Mouse (Mus musculus): ENCODE measurements around the gene Mgat4b. TPM values are rescaled to one million over a fixed set of nuclear protein-coding genes. Genes with fewer than 3 reads are reported as not detected.
"Not testable (repeated sequence)": the region's sequence is repeated elsewhere in the genome, so short reads cannot be mapped to it uniquely, and the experiment has no call there.

Gene Mgat4b
- polyA plus RNA-seq (2014; fragmentation: Nextera tagmentation; extraction: Ambion mirVana): 13.4 and 18.7 TPM in 2 replicates

DNA sequence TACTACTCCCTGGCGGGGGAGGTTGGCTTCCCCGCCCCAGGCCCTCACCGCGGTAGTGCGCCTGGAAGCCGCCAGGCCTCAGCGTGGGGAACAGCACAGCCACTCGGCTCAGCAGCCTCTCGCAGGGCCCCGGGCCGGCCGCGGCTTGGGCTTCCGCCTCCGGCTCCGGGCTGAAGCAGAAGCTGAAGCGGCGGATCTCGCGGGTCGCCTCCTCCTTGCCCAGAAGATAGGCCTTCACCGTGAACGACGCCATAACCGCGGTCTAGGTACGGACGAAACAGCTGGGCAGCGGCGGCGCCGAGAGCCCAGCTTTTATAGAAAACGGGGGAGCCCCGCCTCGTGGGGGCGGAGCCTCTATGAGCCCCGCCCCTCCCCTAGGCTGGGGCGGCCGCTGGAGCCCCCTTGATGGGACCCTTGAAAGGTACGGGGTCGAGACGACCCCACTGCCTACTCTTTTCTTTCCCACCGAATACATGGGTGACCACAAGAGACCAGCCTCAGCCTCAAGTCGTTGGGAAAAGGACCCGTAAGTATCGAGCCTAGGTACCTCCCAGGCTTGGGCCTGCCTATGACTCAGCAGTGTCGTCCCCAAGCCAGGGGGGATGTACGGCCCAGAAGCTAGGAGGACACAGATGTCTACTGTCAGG, at the start of gene Mgat4b, which contains the start of gene Sqstm1:
TSS of gene Mgat4b (plus strand) at position 386 of the 647 bp plus-strand sequence.
TSS of gene Sqstm1 (minus strand) at position 323 of the 647 bp plus-strand sequence.
- Histone ChIP-seq H3K4me1 (ENCODE audit: control insufficient read depth, insufficient read depth, low read length) (peaks cover 11% of the 10 kb centered on the region), H3K27me3 (ENCODE audit: control insufficient read depth, insufficient read depth, low read length) (no peaks in the 10 kb centered on the region), H3K9ac (ENCODE audit: low read length) (peak within 1 kb of the TSS; percentile 71), H3K36me3 (ENCODE audit: control insufficient read depth, insufficient read depth, low read length) (peaks cover 6% of the 10 kb centered on the region; the same call in 1 of the 2 replicates), H3K27ac (ENCODE audit: low read depth, low read length) (peak within 1 kb of the TSS; percentile 71), H3K9me3 (ENCODE audit: control insufficient read depth, low read length) (no peaks in the 10 kb centered on the region), H3K4me3 (ENCODE audit: low read depth, low read length) (peak within 1 kb of the TSS; percentile 50), H3K4me2 (peak within 1 kb of the TSS; percentile 61)
- DNase-seq (ENCODE audit: low spot score, missing footprints): peak; percentile 99
- WGBS: 1% methylated on average over 48 of the region's 48 CpGs
- peak; percentile 83 for ATAC-seq (ENCODE audit: low FRiP score)

DNA sequence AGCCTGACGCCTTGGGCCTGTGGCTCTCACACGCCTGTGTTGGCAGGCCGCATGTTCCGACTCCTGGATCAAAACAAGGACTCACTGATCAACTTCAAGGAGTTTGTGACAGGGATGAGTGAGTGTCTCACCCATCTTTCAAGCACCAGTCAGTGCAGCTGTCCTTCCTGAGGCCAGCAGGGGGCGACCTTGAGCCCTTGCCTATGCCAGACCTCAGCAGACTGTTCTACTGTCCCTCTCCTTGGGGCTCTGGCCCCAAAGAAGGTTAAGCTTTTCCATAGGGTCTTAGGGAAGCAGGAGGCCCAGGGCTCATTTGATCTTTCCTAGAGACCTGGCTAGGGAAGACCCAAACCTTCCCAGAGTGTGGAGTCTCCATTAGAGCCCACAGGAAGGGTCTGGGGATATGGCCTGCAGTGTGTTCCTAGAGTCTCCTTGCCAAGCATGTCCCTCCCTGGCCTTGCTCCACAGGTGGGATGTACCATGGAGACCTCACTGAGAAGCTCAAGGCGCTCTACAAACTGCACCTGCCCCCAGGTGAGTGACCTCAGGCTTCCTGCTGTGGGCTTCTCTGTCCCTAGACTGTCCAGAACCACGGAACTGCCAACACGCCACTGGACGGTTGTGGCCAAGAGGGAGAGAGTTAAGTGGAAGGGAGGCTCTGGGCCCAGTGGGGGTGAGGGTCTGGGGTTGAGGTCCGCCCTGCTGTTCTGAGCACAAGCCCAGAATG, 48.9 kb upstream of the Mgat4b start:
- Histone ChIP-seq H3K9me3 (ENCODE audit: control insufficient read depth, low read length) (no peaks in the 10 kb centered on the region), H3K4me2 (no peak overlapping the region), H3K4me1 (ENCODE audit: control insufficient read depth, insufficient read depth, low read length) (no peaks in the 10 kb centered on the region), H3K27me3 (ENCODE audit: control insufficient read depth, insufficient read depth, low read length) (no peaks in the 10 kb centered on the region), H3K27ac (ENCODE audit: low read depth, low read length) (no peak overlapping the region), H3K36me3 (ENCODE audit: control insufficient read depth, insufficient read depth, low read length) (peaks cover 14% of the 10 kb centered on the region), H3K9ac (ENCODE audit: low read length) (no peak overlapping the region), H3K4me3 (ENCODE audit: low read depth, low read length) (no peak overlapping the region)
- ATAC-seq (ENCODE audit: low FRiP score) (peak; percentile 65; the same call in 1 of the 2 replicates), DNase-seq (ENCODE audit: low spot score, missing footprints) (peak; percentile 88)
- 64% methylated on average over 10 of the region's 10 CpGs for WGBS

DNA sequence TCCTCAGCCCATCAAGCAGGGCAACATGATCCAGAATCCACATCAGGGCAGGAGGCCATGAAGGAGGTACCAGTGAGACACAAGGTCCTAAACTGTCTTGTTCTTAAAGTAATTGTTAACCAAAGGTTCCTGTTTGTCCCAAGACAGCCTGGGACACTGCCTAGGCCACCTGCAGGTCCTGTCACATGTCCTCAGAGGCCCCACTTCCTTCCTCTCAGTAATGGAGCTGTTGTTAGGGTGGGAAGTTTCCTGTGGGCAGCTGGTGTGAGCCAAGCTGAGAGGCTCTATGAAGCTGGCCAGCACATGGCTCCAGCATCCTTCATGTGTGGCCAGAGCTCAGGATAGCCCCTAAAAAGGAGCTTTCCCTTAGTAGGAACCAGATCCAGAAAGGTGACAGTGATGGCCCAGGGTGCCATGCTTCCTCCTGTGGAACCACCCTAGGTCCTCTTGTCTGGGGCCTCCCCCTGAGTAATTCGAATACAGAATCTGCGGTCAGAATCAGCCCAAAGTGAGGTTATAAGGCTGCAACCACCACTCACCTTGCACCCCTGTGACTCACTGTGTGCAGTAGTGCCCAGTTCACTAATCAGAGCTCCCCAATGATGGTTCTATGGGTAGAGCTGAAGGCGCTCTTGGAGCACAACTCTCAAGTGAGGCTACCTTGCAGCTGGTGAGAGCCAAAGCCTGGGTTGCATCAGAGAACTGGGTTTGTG, 48.2 kb upstream of the Mgat4b start:
- 98% methylated on average over 3 of the region's 3 CpGs for WGBS
- no peak for ATAC-seq (ENCODE audit: low FRiP score)

DNA sequence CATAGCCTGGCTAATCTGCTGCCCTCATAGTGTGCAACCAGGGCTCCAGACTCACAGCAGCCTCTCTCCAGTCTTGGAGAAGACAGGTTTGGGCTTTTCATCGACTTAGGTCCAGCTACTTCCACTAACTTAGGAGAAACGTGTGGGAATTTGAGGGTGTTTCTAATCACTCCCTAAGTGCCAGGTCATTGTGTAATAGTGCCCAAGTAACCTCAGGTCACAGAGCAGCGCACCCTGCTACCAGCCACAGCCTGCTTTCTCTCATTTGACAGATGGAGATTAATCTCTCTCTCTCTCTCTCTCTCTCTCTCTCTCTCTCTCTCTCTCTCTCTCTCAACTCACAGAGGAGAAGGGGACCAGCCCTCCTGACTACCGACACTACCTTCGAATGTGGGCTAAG, 42.3 kb upstream of the Mgat4b start:
- no peak overlapping the region for H3K4me2 ChIP-seq
- H3K4me1 ChIP-seq (ENCODE audit: control insufficient read depth, insufficient read depth, low read length): no peaks in the 10 kb centered on the region
- ATAC-seq (ENCODE audit: low FRiP score) (no peak), DNase-seq (ENCODE audit: low spot score, missing footprints) (no peak)
- no peaks in the 10 kb centered on the region for H3K9me3 ChIP-seq (ENCODE audit: control insufficient read depth, low read length)
- H3K4me3 ChIP-seq (ENCODE audit: low read depth, low read length): no peak overlapping the region
- H3K36me3 ChIP-seq (ENCODE audit: control insufficient read depth, insufficient read depth, low read length): peaks cover 5% of the 10 kb centered on the region
- H3K27ac ChIP-seq (ENCODE audit: low read depth, low read length): no peak overlapping the region
- no peaks in the 10 kb centered on the region for H3K27me3 ChIP-seq (ENCODE audit: control insufficient read depth, insufficient read depth, low read length)
- no peak overlapping the region for H3K9ac ChIP-seq (ENCODE audit: low read length)
- 82% methylated on average over 5 of the region's 5 CpGs for WGBS

More for the DNA sequence above, 48.2 kb upstream of the Mgat4b start:
- Histone ChIP-seq H3K4me1 (ENCODE audit: control insufficient read depth, insufficient read depth, low read length) (no peaks in the 10 kb centered on the region), H3K36me3 (ENCODE audit: control insufficient read depth, insufficient read depth, low read length) (peaks cover 13% of the 10 kb centered on the region), H3K9me3 (ENCODE audit: control insufficient read depth, low read length) (no peaks in the 10 kb centered on the region), H3K4me3 (ENCODE audit: low read depth, low read length) (no peak overlapping the region), H3K27ac (ENCODE audit: low read depth, low read length) (no peak overlapping the region), H3K9ac (ENCODE audit: low read length) (no peak overlapping the region), H3K27me3 (ENCODE audit: control insufficient read depth, insufficient read depth, low read length) (no peaks in the 10 kb centered on the region), H3K4me2 (no peak overlapping the region)
- peak; percentile 41 for DNase-seq (ENCODE audit: low spot score, missing footprints)

- 1% methylated on average over 18 of the region's 19 CpGs for WGBS
- not testable (repeated sequence) for H3K36me3 ChIP-seq (ENCODE audit: control insufficient read depth, insufficient read depth, low read length); DNase-seq (ENCODE audit: low spot score, missing footprints); H3K27ac ChIP-seq (ENCODE audit: low read depth, low read length); H3K9me3 ChIP-seq (ENCODE audit: control insufficient read depth, low read length); H3K27me3 ChIP-seq (ENCODE audit: control insufficient read depth, insufficient read depth, low read length); ATAC-seq (ENCODE audit: low FRiP score); H3K4me1 ChIP-seq (ENCODE audit: control insufficient read depth, insufficient read depth, low read length)
- Histone ChIP-seq H3K4me3 (ENCODE audit: low read depth, low read length) (peak within 1 kb of the TSS; percentile 47), H3K9ac (ENCODE audit: low read length) (peak within 1 kb of the TSS; percentile 73), H3K4me2 (peak within 1 kb of the TSS; percentile 67)
These were observed 36.5 kb upstream of the Mgat4b start, which contains the start of gene Mrnip for GRCm38 (mm10) chr11:50174111-50174729. Gene Mrnip (plus strand): TSS chr11:50174444.

- H3K27ac ChIP-seq (ENCODE audit: low read depth, low read length): no peak overlapping the region
- WGBS: under 1% methylated on average over 27 of the region's 27 CpGs
- peak; percentile 99 for ATAC-seq (ENCODE audit: low FRiP score)
- H3K4me1 ChIP-seq (ENCODE audit: control insufficient read depth, insufficient read depth, low read length): peaks cover 5% of the 10 kb centered on the region
- peak overlapping the region; percentile 47 for H3K4me3 ChIP-seq (ENCODE audit: low read depth, low read length)
- peak overlapping the region; percentile 73 for H3K9ac ChIP-seq (ENCODE audit: low read length)
- DNase-seq (ENCODE audit: low spot score, missing footprints): peak; percentile 99
- peak overlapping the region; percentile 67 for H3K4me2 ChIP-seq
- no peaks in the 10 kb centered on the region; the same call in 1 of the 2 replicates for H3K36me3 ChIP-seq (ENCODE audit: control insufficient read depth, insufficient read depth, low read length)
- no peaks in the 10 kb centered on the region for H3K9me3 ChIP-seq (ENCODE audit: control insufficient read depth, low read length)
- no peaks in the 10 kb centered on the region for H3K27me3 ChIP-seq (ENCODE audit: control insufficient read depth, insufficient read depth, low read length)
These were observed 35.9 kb upstream of the Mgat4b start for GRCm38 (mm10) chr11:50174730-50175187.

DNA sequence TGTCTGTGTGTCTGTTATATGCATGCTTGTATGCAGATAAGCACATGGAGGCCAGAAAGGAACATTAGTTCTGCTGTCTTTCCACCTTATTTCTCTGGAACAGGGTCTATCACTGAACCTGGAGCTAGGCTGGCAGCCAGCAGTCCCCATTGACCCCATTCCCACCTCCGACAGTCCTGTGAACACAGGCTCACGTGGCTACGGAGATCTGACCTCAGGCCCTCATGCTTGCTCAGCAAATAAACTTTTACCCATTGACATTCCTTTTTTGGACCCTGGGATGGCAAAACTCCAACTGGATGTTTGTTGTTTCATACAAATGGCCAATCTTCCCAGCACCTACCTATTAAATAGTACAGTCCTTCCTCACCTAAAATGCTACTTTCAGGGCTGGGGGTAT, 34.3 kb upstream of the Mgat4b start:
- Histone ChIP-seq H3K36me3 (ENCODE audit: control insufficient read depth, insufficient read depth, low read length) (no peaks in the 10 kb centered on the region; the same call in 1 of the 2 replicates), H3K4me2 (no peak overlapping the region), H3K9ac (ENCODE audit: low read length) (no peak overlapping the region), H3K4me3 (ENCODE audit: low read depth, low read length) (no peak overlapping the region), H3K27ac (ENCODE audit: low read depth, low read length) (no peak overlapping the region), H3K27me3 (ENCODE audit: control insufficient read depth, insufficient read depth, low read length) (no peaks in the 10 kb centered on the region), H3K4me1 (ENCODE audit: control insufficient read depth, insufficient read depth, low read length) (peaks cover 5% of the 10 kb centered on the region), H3K9me3 (ENCODE audit: control insufficient read depth, low read length) (no peaks in the 10 kb centered on the region)
- no peak for DNase-seq (ENCODE audit: low spot score, missing footprints)
- ATAC-seq (ENCODE audit: low FRiP score): no peak
- 80% methylated on average over 3 of the region's 3 CpGs for WGBS

DNA sequence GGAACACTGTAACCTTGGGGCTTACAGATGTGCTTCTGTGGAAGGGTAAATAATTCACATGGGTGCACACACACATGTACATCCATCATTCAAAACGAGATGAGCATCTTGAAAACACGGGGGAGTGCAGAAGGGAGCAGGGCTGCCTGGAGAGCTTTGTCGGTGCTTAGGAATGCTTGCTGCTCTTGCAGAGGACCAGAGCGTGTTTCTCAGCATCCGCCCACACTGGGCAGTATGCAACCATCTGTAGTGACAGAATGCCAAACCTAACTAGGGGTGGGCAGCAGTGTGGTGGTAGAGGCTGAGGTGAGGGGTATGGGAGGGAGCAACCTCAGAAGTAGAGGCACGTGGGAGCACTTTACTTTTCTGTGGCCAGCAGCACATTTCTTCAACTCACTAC, 33.6 kb upstream of the Mgat4b start:
- no peak overlapping the region for H3K9ac ChIP-seq (ENCODE audit: low read length)
- no peak for DNase-seq (ENCODE audit: low spot score, missing footprints)
- no peaks in the 10 kb centered on the region for H3K9me3 ChIP-seq (ENCODE audit: control insufficient read depth, low read length)
- WGBS: 79% methylated on average over 6 of the region's 6 CpGs
- no peak overlapping the region for H3K27ac ChIP-seq (ENCODE audit: low read depth, low read length)
- no peaks in the 10 kb centered on the region for H3K36me3 ChIP-seq (ENCODE audit: control insufficient read depth, insufficient read depth, low read length)
- no peak overlapping the region for H3K4me2 ChIP-seq
- H3K4me1 ChIP-seq (ENCODE audit: control insufficient read depth, insufficient read depth, low read length): peaks cover 5% of the 10 kb centered on the region
- H3K4me3 ChIP-seq (ENCODE audit: low read depth, low read length): no peak overlapping the region
- no peaks in the 10 kb centered on the region for H3K27me3 ChIP-seq (ENCODE audit: control insufficient read depth, insufficient read depth, low read length)
- no peak for ATAC-seq (ENCODE audit: low FRiP score)
